8 mouse cellular contexts compared by ENCODE assay signal in the genomic region with DNA sequence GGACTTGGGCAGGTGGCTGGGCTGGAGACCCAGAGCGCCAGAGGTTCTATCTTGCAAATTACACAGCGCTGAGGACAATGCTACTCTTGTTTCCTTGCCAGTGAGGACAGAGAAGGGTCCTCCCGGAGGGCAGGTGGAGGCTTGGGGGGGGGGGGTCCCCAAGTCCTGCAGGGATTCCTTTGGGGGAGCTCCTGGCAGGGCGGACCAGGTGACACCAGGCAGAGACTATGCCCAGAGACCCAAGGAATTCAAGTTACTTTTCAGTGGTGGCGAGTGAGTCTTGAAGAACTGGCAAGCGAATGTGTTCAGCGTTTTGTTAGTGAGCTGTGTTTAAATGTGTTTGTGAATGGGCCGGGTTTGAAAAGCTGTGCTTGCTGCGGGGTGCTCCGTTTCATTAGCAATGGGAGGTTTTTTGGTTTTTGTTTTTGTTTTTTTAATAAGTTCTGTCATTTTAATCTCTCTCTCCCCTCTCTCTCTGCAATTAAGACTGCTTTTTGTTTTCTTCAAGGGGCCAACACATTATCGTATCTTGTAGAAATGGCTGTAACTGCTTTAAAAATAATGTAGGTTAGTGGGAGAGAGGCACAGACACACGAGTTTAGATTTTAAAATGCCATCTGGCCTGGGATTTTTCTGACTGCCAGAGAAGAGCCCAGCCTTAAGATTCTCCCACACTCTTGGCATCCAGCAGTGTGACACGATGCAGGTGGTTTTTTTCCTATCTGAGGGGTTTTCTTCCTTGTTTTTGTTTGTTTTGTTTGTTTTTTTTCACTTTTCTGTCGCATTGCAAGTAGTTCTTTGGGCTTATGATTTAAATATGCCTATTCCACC. TPM values are rescaled to one million over a fixed set of nuclear protein-coding genes. Genes with fewer than 3 reads are reported as not detected.
DNase-seq lines count a peak whose midpoint lies in the region; ATAC-seq and TF ChIP-seq lines count a peak whose summit lies in the region.

No protein-coding gene starts in this region.

- no peak for DNase-seq in kidney, postnatal 0 days (ENCODE audit: low spot score)
- no peak for DNase-seq in kidney, postnatal 25 days
- peak; percentile 55 for DNase-seq in forebrain, postnatal 0 days
- DNase-seq in retina, embryonic 14.5 days (ENCODE audit: low spot score): no peak
- DNase-seq in layer of hippocampus, adult 9-11 months: no peak

- no peak for TF ChIP-seq POLR2A in cortical plate, adult 2 months (IDR thresholded peaks at IDR 0.05; ENCODE audit: extremely low read depth, insufficient read depth, low read length)

- TF ChIP-seq CTCF in kidney, postnatal 0 days (IDR thresholded peaks at IDR 0.05; ENCODE audit: low read depth): no peak
- no peak for TF ChIP-seq CTCF in cortical plate, adult 2 months (IDR thresholded peaks at IDR 0.05; ENCODE audit: extremely low read depth, insufficient read depth, low read length)
- no peak for TF ChIP-seq CTCF in forebrain, postnatal 0 days (IDR thresholded peaks at IDR 0.05; ENCODE audit: low read depth)

- peak overlapping the region; percentile 75 for H3K4me2 ChIP-seq in kidney, postnatal 0 days (ENCODE audit: low read length)
- H3K4me2 ChIP-seq in forebrain, postnatal 0 days (ENCODE audit: low read depth): peak overlapping the region; percentile 98
- peak overlapping the region; percentile 56 for H3K4me2 ChIP-seq in liver, embryonic 16.5 days (ENCODE audit: low read depth, low read length)

- H3K27ac ChIP-seq in kidney, postnatal 0 days: peak overlapping the region; percentile 74
- H3K27ac ChIP-seq in cortical plate, adult 2 months (ENCODE audit: insufficient read depth, low read length): peak overlapping the region; percentile 89
- H3K27ac ChIP-seq in forebrain, postnatal 0 days (ENCODE audit: low read depth, low read length): peak overlapping the region; percentile 83; the same call in 1 of the 2 replicates
- peak overlapping the region; percentile 84 for H3K27ac ChIP-seq in liver, embryonic 16.5 days (ENCODE audit: low read length)

- H3K36me3 ChIP-seq in kidney, postnatal 0 days (ENCODE audit: insufficient read depth, low read length): no peaks in the 10 kb centered on the region
- no peaks in the 10 kb centered on the region for H3K36me3 ChIP-seq in forebrain, postnatal 0 days (ENCODE audit: insufficient read depth)
- H3K36me3 ChIP-seq in liver, embryonic 16.5 days (ENCODE audit: control insufficient read depth, insufficient read depth): no peaks in the 10 kb centered on the region

- H3K4me3 ChIP-seq in kidney, postnatal 0 days (replicated peaks; ENCODE audit: low read depth, low read length): peak overlapping the region; percentile 58
- H3K4me3 ChIP-seq in cortical plate, adult 2 months (ENCODE audit: insufficient read depth, low read length): peak overlapping the region; percentile 39
- peak overlapping the region; percentile 65 for H3K4me3 ChIP-seq in forebrain, postnatal 0 days (ENCODE audit: low read depth, low read length)
- peak overlapping the region; percentile 63 for H3K4me3 ChIP-seq in liver, embryonic 16.5 days (ENCODE audit: low read depth, low read length)

- no peak for ATAC-seq in kidney, postnatal 0 days (replicated peaks; ENCODE audit: low FRiP score, low read depth)
- peak; percentile 0; the same call in 1 of the 2 replicates for ATAC-seq in forebrain, postnatal 0 days
- ATAC-seq in liver, embryonic 16.5 days (ENCODE audit: low read depth): no peak
- ATAC-seq in activated CD4-positive, CD25-positive, alpha-beta regulatory T cell, adult 4 months: no peak

- 18% methylated on average over 14 of the region's 14 CpGs for WGBS in kidney, postnatal 0 days
- 3% methylated on average over 14 of the region's 14 CpGs for WGBS in forebrain, postnatal 0 days
- WGBS in liver, embryonic 16.5 days (ENCODE audit: insufficient replicate concordance): 17% methylated on average over 14 of the region's 14 CpGs

- H3K9ac ChIP-seq in kidney, postnatal 0 days (ENCODE audit: low read depth, low read length): peak overlapping the region; percentile 80
- peak overlapping the region; percentile 87 for H3K9ac ChIP-seq in forebrain, postnatal 0 days
- H3K9ac ChIP-seq in liver, embryonic 16.5 days (ENCODE audit: low read depth, low read length): peak overlapping the region; percentile 66

- H3K4me1 ChIP-seq in kidney, postnatal 0 days (replicated peaks; ENCODE audit: insufficient read depth, low read length): peaks cover 8% of the 10 kb centered on the region; the same call in 1 of the 2 replicates
- H3K4me1 ChIP-seq in cortical plate, adult 2 months (ENCODE audit: control insufficient read depth, insufficient read depth, low read length): no peaks in the 10 kb centered on the region
- H3K4me1 ChIP-seq in forebrain, postnatal 0 days (ENCODE audit: insufficient read depth): peaks cover 15% of the 10 kb centered on the region; the same call in 1 of the 2 replicates
- peaks cover 6% of the 10 kb centered on the region; the same call in 1 of the 2 replicates for H3K4me1 ChIP-seq in liver, embryonic 16.5 days (ENCODE audit: control insufficient read depth, low read depth, low read length)

- H3K27me3 ChIP-seq in kidney, postnatal 0 days (ENCODE audit: insufficient read depth, low read length): no peaks in the 10 kb centered on the region
- H3K27me3 ChIP-seq in forebrain, postnatal 0 days (ENCODE audit: insufficient read depth, low read length): no peaks in the 10 kb centered on the region
- H3K27me3 ChIP-seq in liver, embryonic 16.5 days (ENCODE audit: control insufficient read depth, insufficient read depth, low read depth, low read length): peaks cover 19% of the 10 kb centered on the region

- no peaks in the 10 kb centered on the region for H3K9me3 ChIP-seq in kidney, postnatal 0 days (replicated peaks; ENCODE audit: low read length)
- no peaks in the 10 kb centered on the region for H3K9me3 ChIP-seq in forebrain, postnatal 0 days (ENCODE audit: low read length)
- no peaks in the 10 kb centered on the region for H3K9me3 ChIP-seq in liver, embryonic 16.5 days (replicated peaks; ENCODE audit: control insufficient read depth, low read length)

RNA-seq across cellular contexts. Expression of a gene that starts 1.1 kb away (rescaled TPM):
- 108 and 119 TPM in 2 replicates for polyA plus RNA-seq in kidney, postnatal 0 days (2015; fragmentation: Nextera tagmentation; extraction: Ambion mirVana)
- polyA plus RNA-seq in cortical plate, adult 2 months (2012; rRNA removed): 86.2 and 87.5 TPM in 2 replicates
- total RNA-seq in forebrain, postnatal 0 days (2014; rRNA removed): 112 and 147 TPM in 2 replicates
- polyA plus RNA-seq in forebrain, postnatal 0 days (2015; fragmentation: Nextera tagmentation; extraction: Ambion mirVana): 168 and 206 TPM in 2 replicates
- 37.9 and 44.7 TPM in 2 replicates for polyA plus RNA-seq in liver, embryonic 16.5 days (2015; fragmentation: Nextera tagmentation; extraction: Ambion mirVana)
- polyA plus RNA-seq in activated CD4-positive, CD25-positive, alpha-beta regulatory T cell, adult 4 months (2017; shearing (Covaris generic)): not detected

Comparison
In these comparisons a context has a peak if more than half of its experiments do, and no peak if none do; other contexts are left out.
1. RNA of a gene that starts 1.1 kb away (polyA plus RNA-seq): 168 to 206 TPM in forebrain, postnatal 0 days, 108 to 119 TPM in kidney, postnatal 0 days, 86.2 to 87.5 TPM in cortical plate, adult 2 months and 37.9 to 44.7 TPM in liver, embryonic 16.5 days; not detected in activated CD4-positive, CD25-positive, alpha-beta regulatory T cell, adult 4 months; every median in the first group is over 10 times any median in the second.
2. Peak in every context shown above with its lines, with median percentiles within 50 percentile points of each other: H3K27ac ChIP-seq, H3K4me2 ChIP-seq, H3K4me3 ChIP-seq and H3K9ac ChIP-seq.